Mouse (Mus musculus) E14TG2a.4 (cell line): ENCODE data around the gene BC048562.

ENCODE experiments used
- CTCF ChIP-seq: conservative IDR thresholded peaks from 2 replicates; pipeline ENCODE4 v1.5.1; 2014; ENCODE audit warnings: low read length
- NANOG ChIP-seq: IDR thresholded peaks from 2 replicates; pipeline ENCODE4 v1.6.1; 2014; ENCODE audit warnings: borderline replicate concordance, low read length, mixed read lengths

GRCm38 (mm10) chr9:108490559-108491285 lies 54.4 kb downstream of the BC048562 start, which contains the start of gene Usp19:
- TF ChIP-seq CTCF, result no peak
- no peak for TF ChIP-seq NANOG
